Mouse (Mus musculus) stomach, postnatal 0 days (tissue): ENCODE measurements around the gene Prpf19.

Experiments used
- CTCF ChIP-seq: IDR thresholded peaks from 2 replicates; pipeline ENCODE4 v1.5.1; 2016; ENCODE audit warnings: antibody characterized with exemption, low read depth, mild to moderate bottlenecking, moderate library complexity
- EP300 ChIP-seq: optimal IDR thresholded peaks from 2 replicates; pipeline ENCODE3; 2016; ENCODE audit warnings: antibody characterized with exemption

- no peak for TF ChIP-seq EP300
- no peak for TF ChIP-seq CTCF
Observed at GRCm38 (mm10) chr19:10926123-10926621, 31.1 kb downstream of the Prpf19 start.
